Mouse (Mus musculus) kidney, adult 11 months (tissue): ENCODE results near the gene Banp.

Source experiments
- DNase-seq: peaks from one replicate; pipeline ENCODE4 v3.0.0; 2022

Gene Banp

GRCm38 (mm10) chr8:121990506-121991255 is 41.1 kb downstream of the Banp start:
- no peak for DNase-seq

- no peak for DNase-seq
These were observed 42.1 kb downstream of the Banp start for GRCm38 (mm10) chr8:121991611-121992010.

GRCm38 (mm10) chr8:121992911-121993310 is 43.4 kb downstream of the Banp start:
- no peak for DNase-seq

- DNase-seq, result no peak
These were observed 45.6 kb downstream of the Banp start for GRCm38 (mm10) chr8:121995112-121995511.

GRCm38 (mm10) chr8:121995895-121996294 is 46.3 kb downstream of the Banp start:
- no peak for DNase-seq

GRCm38 (mm10) chr8:121998631-121999030 is 49.1 kb downstream of the Banp start:
- no peak for DNase-seq

- no peak for DNase-seq
These were observed 49.7 kb downstream of the Banp start for GRCm38 (mm10) chr8:121999211-121999610.

GRCm38 (mm10) chr8:122001339-122002115 is 52.0 kb downstream of the Banp start:
- no peak for DNase-seq

GRCm38 (mm10) chr8:122003646-122004045 is 54.1 kb downstream of the Banp start:
- no peak for DNase-seq

- no peak for DNase-seq
These were observed 54.6 kb downstream of the Banp start for GRCm38 (mm10) chr8:122004131-122004530.

GRCm38 (mm10) chr8:122005422-122006204 is 56.1 kb downstream of the Banp start:
- DNase-seq, result no peak

GRCm38 (mm10) chr8:122006688-122007484 is 57.3 kb downstream of the Banp start:
- DNase-seq, result no peak

- no peak for DNase-seq
These were observed 58.8 kb downstream of the Banp start for GRCm38 (mm10) chr8:122008395-122008794.

- DNase-seq, result no peak
These were observed 61.1 kb downstream of the Banp start for GRCm38 (mm10) chr8:122010638-122011037.

GRCm38 (mm10) chr8:122011066-122011588 is 61.6 kb downstream of the Banp start:
- no peak for DNase-seq

- DNase-seq, result no peak
These were observed 65.1 kb downstream of the Banp start for GRCm38 (mm10) chr8:122014606-122015005.

- no peak for DNase-seq
These were observed 68.7 kb downstream of the Banp start for GRCm38 (mm10) chr8:122018046-122018831.

GRCm38 (mm10) chr8:122019162-122019561 is 69.6 kb downstream of the Banp start:
- DNase-seq, result no peak

GRCm38 (mm10) chr8:122020050-122020771 is 70.7 kb downstream of the Banp start:
- no peak for DNase-seq

GRCm38 (mm10) chr8:122021725-122022124 is 72.2 kb downstream of the Banp start:
- peak; percentile 71 for DNase-seq

- DNase-seq, result no peak
These were observed 72.7 kb downstream of the Banp start for GRCm38 (mm10) chr8:122022274-122022673.
